ENCODE assay signal across 9 mouse cellular contexts in the genomic region with DNA sequence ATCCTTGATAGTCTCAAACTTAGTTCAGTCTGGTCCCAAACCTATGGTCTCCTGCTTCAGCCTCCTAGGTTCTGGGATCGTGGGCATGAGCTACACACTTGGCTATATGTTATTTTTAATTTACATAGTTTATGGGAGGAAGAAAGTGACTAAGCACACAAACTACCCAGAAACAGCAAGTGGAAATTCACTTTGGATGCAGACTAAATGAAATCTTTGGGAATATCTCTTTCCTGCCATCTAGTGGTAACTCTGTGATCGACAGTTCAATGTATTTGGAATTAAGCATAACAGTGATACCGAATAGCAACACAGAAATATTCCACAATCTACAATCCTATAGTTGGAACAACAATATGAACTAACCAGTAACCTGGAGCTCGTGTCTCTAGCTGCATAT. TPM values are rescaled to one million over a fixed set of nuclear protein-coding genes. Genes with fewer than 3 reads are reported as not detected.
DNase-seq lines count a peak whose midpoint lies in the region; ATAC-seq and TF ChIP-seq lines count a peak whose summit lies in the region.
"Had no signal": no experiment of that assay in that cellular context is flagged by ENCODE, and none has a peak within 500 bp of the region (broad histone marks: within the 10 kb centered on the region; RNA-seq: fewer than 3 reads in every experiment).

No protein-coding gene starts in this region.

- peak; percentile 29; the same call in 1 of the 2 replicates for ATAC-seq in neural tube, embryonic 12.5 days (ENCODE audit: low FRiP score, low read depth)
- no peak for ATAC-seq in neural tube, embryonic 15.5 days (ENCODE audit: low FRiP score)
- ATAC-seq in forebrain, embryonic 16.5 days: peak; percentile 57
- peak; percentile 68; the same call in 1 of the 2 replicates for ATAC-seq in neural tube, embryonic 14.5 days (ENCODE audit: low read depth)
- ATAC-seq in heart, embryonic 11.5 days (replicated peaks; ENCODE audit: insufficient number of reproducible peaks, low FRiP score, low TSS enrichment): no peak

- H3K27ac ChIP-seq in gastrocnemius, adult 2 months: no peak overlapping the region
- H3K27ac ChIP-seq in neural tube, embryonic 12.5 days: no peak overlapping the region
- no peak overlapping the region for H3K27ac ChIP-seq in neural tube, embryonic 15.5 days (replicated peaks)
- H3K27ac ChIP-seq in forebrain, embryonic 16.5 days (ENCODE audit: low read length): no peak overlapping the region
- no peak overlapping the region for H3K27ac ChIP-seq in neural tube, embryonic 14.5 days (ENCODE audit: low read depth, low read length)
- no peak overlapping the region for H3K27ac ChIP-seq in heart, embryonic 11.5 days (ENCODE audit: low read depth, low read length)

- no peaks in the 10 kb centered on the region for H3K9me3 ChIP-seq in neural tube, embryonic 12.5 days
- H3K9me3 ChIP-seq in neural tube, embryonic 15.5 days (replicated peaks): no peaks in the 10 kb centered on the region
- no peaks in the 10 kb centered on the region for H3K9me3 ChIP-seq in forebrain, embryonic 16.5 days (ENCODE audit: control insufficient read depth, low read length)
- H3K9me3 ChIP-seq in neural tube, embryonic 14.5 days (ENCODE audit: control insufficient read depth, low read length): no peaks in the 10 kb centered on the region
- H3K9me3 ChIP-seq in heart, embryonic 11.5 days (replicated peaks; ENCODE audit: control insufficient read depth, low read length): no peaks in the 10 kb centered on the region
- H3K9me3 ChIP-seq: megakaryocyte, embryonic 14.5 days had no signal

- TF ChIP-seq CTCF in gastrocnemius, adult 2 months (IDR thresholded peaks at IDR 0.05): peak; percentile 55

- DNase-seq in gastrocnemius, adult 2 months: no peak
- no peak for DNase-seq in gastrocnemius, postnatal 10 days
- no peak for DNase-seq in thymus, adult 18-20 months

- no peak overlapping the region for H3K4me2 ChIP-seq in neural tube, embryonic 12.5 days (replicated peaks)
- H3K4me2 ChIP-seq in neural tube, embryonic 15.5 days: no peak overlapping the region
- no peak overlapping the region for H3K4me2 ChIP-seq in forebrain, embryonic 16.5 days (ENCODE audit: low read length)
- no peak overlapping the region for H3K4me2 ChIP-seq in neural tube, embryonic 14.5 days (ENCODE audit: low read depth, low read length)
- no peak overlapping the region for H3K4me2 ChIP-seq in heart, embryonic 11.5 days

- no peak overlapping the region for H3K9ac ChIP-seq in neural tube, embryonic 12.5 days
- no peak overlapping the region for H3K9ac ChIP-seq in neural tube, embryonic 15.5 days (replicated peaks)
- H3K9ac ChIP-seq in forebrain, embryonic 16.5 days (replicated peaks; ENCODE audit: low read depth, low read length): no peak overlapping the region
- no peak overlapping the region for H3K9ac ChIP-seq in neural tube, embryonic 14.5 days (replicated peaks; ENCODE audit: low read depth, low read length)
- H3K9ac ChIP-seq in heart, embryonic 11.5 days (ENCODE audit: low read depth, low read length): no peak overlapping the region

- intact Hi-C loops in gastrocnemius, adult 2 months (cut with DNase I): no loop called here

- H3K4me1 ChIP-seq in neural tube, embryonic 12.5 days: no peaks in the 10 kb centered on the region
- H3K4me1 ChIP-seq in neural tube, embryonic 15.5 days: no peaks in the 10 kb centered on the region
- no peaks in the 10 kb centered on the region for H3K4me1 ChIP-seq in forebrain, embryonic 16.5 days (replicated peaks; ENCODE audit: control insufficient read depth, insufficient read depth, low read length)
- no peaks in the 10 kb centered on the region for H3K4me1 ChIP-seq in neural tube, embryonic 14.5 days (ENCODE audit: control insufficient read depth, insufficient read depth, low read length)
- no peaks in the 10 kb centered on the region for H3K4me1 ChIP-seq in heart, embryonic 11.5 days (ENCODE audit: control insufficient read depth, insufficient read depth, low read length)
- H3K4me1 ChIP-seq: megakaryocyte, embryonic 14.5 days had no signal

- 27% methylated on average over 4 of the region's 4 CpGs for WGBS in neural tube, embryonic 12.5 days
- 17% methylated on average over 4 of the region's 4 CpGs for WGBS in neural tube, embryonic 15.5 days
- 12% methylated on average over 4 of the region's 4 CpGs for WGBS in forebrain, embryonic 16.5 days
- 28% methylated on average over 4 of the region's 4 CpGs for WGBS in neural tube, embryonic 14.5 days
- 23% methylated on average over 4 of the region's 4 CpGs for WGBS in heart, embryonic 11.5 days (ENCODE audit: insufficient replicate concordance)

- H3K27me3 ChIP-seq in neural tube, embryonic 12.5 days (replicated peaks): no peaks in the 10 kb centered on the region
- no peaks in the 10 kb centered on the region for H3K27me3 ChIP-seq in neural tube, embryonic 15.5 days (replicated peaks)
- H3K27me3 ChIP-seq in forebrain, embryonic 16.5 days (replicated peaks; ENCODE audit: control insufficient read depth, insufficient read depth, low read length): no peaks in the 10 kb centered on the region
- H3K27me3 ChIP-seq in neural tube, embryonic 14.5 days (ENCODE audit: control insufficient read depth, insufficient read depth, low read length): no peaks in the 10 kb centered on the region
- H3K27me3 ChIP-seq in heart, embryonic 11.5 days (ENCODE audit: control insufficient read depth, insufficient read depth, low read length): no peaks in the 10 kb centered on the region
- H3K27me3 ChIP-seq: megakaryocyte, embryonic 14.5 days had no signal

- H3K4me3 ChIP-seq in gastrocnemius, adult 2 months: no peak overlapping the region
- no peak overlapping the region for H3K4me3 ChIP-seq in neural tube, embryonic 12.5 days
- H3K4me3 ChIP-seq in neural tube, embryonic 15.5 days (replicated peaks): no peak overlapping the region
- no peak overlapping the region for H3K4me3 ChIP-seq in forebrain, embryonic 16.5 days (replicated peaks; ENCODE audit: low read length)
- H3K4me3 ChIP-seq in neural tube, embryonic 14.5 days (ENCODE audit: low read depth, low read length): no peak overlapping the region
- H3K4me3 ChIP-seq in heart, embryonic 11.5 days (ENCODE audit: low read depth, low read length): no peak overlapping the region
- H3K4me3 ChIP-seq: megakaryocyte, embryonic 14.5 days had no signal

- no peaks in the 10 kb centered on the region for H3K36me3 ChIP-seq in neural tube, embryonic 12.5 days
- H3K36me3 ChIP-seq in neural tube, embryonic 15.5 days: no peaks in the 10 kb centered on the region
- H3K36me3 ChIP-seq in forebrain, embryonic 16.5 days (ENCODE audit: control insufficient read depth, insufficient read depth): no peaks in the 10 kb centered on the region
- H3K36me3 ChIP-seq in neural tube, embryonic 14.5 days (ENCODE audit: control insufficient read depth, insufficient read depth, low read length): no peaks in the 10 kb centered on the region
- no peaks in the 10 kb centered on the region for H3K36me3 ChIP-seq in heart, embryonic 11.5 days (ENCODE audit: control insufficient read depth, insufficient read depth, low read length)

RNA-seq across cellular contexts. Expression of gene Slc6a15, which starts 34.6 kb away (rescaled TPM):
- total RNA-seq in gastrocnemius, adult 2 months (2021): under 1 TPM; 0.08 to 0.20 TPM
- under 1 TPM; 0.23 to 0.86 TPM for total RNA-seq in gastrocnemius, postnatal 10 days (2021)
- 12.5 and 15.0 TPM in 2 replicates for polyA plus RNA-seq in neural tube, embryonic 12.5 days (2016; fragmentation: Nextera tagmentation; extraction: Ambion mirVana)
- polyA plus RNA-seq in neural tube, embryonic 15.5 days (2015; fragmentation: Nextera tagmentation; extraction: Ambion mirVana): 49.3 and 58.9 TPM in 2 replicates
- 90.8 and 102 TPM in 2 replicates for polyA plus RNA-seq in forebrain, embryonic 16.5 days (2015; fragmentation: Nextera tagmentation; extraction: Ambion mirVana)
- polyA plus RNA-seq in neural tube, embryonic 14.5 days (2014; fragmentation: Nextera tagmentation; extraction: Ambion mirVana): 54.7 and 56.2 TPM in 2 replicates
- polyA plus RNA-seq in heart, embryonic 11.5 days (2014; fragmentation: Nextera tagmentation; extraction: Ambion mirVana): 0.97 and 1.1 TPM in 2 replicates

Comparison
In these comparisons a context has a peak if more than half of its experiments do, and no peak if none do; other contexts are left out.
1. ATAC-seq: peak in neural tube, embryonic 12.5 days (single experiment), forebrain, embryonic 16.5 days (single experiment) and neural tube, embryonic 14.5 days (single experiment); none in neural tube, embryonic 15.5 days (single experiment) and heart, embryonic 11.5 days (single experiment).